Mouse (Mus musculus) stomach, embryonic 16.5 days (tissue): ENCODE results near the gene Lce3d. TPM values are rescaled to one million over a fixed set of nuclear protein-coding genes. Genes with fewer than 3 reads are reported as not detected.

Source experiments
- ATAC-seq: fragments of 200-750 bp; cut with Nextera tagmentation; 2 replicates; pipeline ENCODE4 v1.8.0; 2017; ENCODE audit warnings: moderate number of reproducible peaks, moderate TSS enrichment; ENCODE audit not compliant: insufficient read depth, low FRiP score
- H3K27ac ChIP-seq: fragments of 300-500 bp; sonication (generic); 2 replicates; pipeline ENCODE4 v1.5.1; 2014; ENCODE audit warnings: low read length
- H3K27me3 ChIP-seq: fragments of 300-500 bp; sonication (generic); 2 replicates; pipeline ENCODE4 v1.6.1; 2014; ENCODE audit warnings: low read length, control low read depth, mixed read lengths; ENCODE audit not compliant: control insufficient read depth, insufficient read depth
- H3K36me3 ChIP-seq: fragments of 300-500 bp; sonication (generic); 2 replicates; pipeline ENCODE4 v1.6.1; 2014; ENCODE audit warnings: low read length; ENCODE audit not compliant: control insufficient read depth, insufficient read depth
- H3K4me1 ChIP-seq: fragments of 300-500 bp; sonication (generic); 2 replicates; pipeline ENCODE4 v1.6.1; 2014; ENCODE audit warnings: low read length, control low read depth, mixed read lengths; ENCODE audit not compliant: control insufficient read depth, insufficient read depth
- H3K4me2 ChIP-seq: fragments of 300-500 bp; sonication (generic); 2 replicates; pipeline ENCODE4 v1.6.1; 2014; ENCODE audit warnings: low read depth, low read length, mixed read lengths
- H3K4me3 ChIP-seq: fragments of 300-500 bp; sonication (generic); replicated peaks from 2 replicates; pipeline ENCODE4 v1.5.1; 2014; ENCODE audit warnings: mild to moderate bottlenecking, low read length
- H3K9ac ChIP-seq: fragments of 300-500 bp; sonication (generic); 2 replicates; pipeline ENCODE4 v1.6.1; 2014; ENCODE audit warnings: low read length
- H3K9me3 ChIP-seq: fragments of 300-500 bp; sonication (generic); replicated peaks from 2 replicates; pipeline ENCODE4 v1.6.1; 2016; ENCODE audit warnings: low read length, control low read depth; ENCODE audit not compliant: control insufficient read depth
- WGBS: fragments of 180-500 bp; shearing (Covaris S2); extraction: QIAGEN DNeasy Blood & Tissue Kit; methylation state at CpG from one replicate; pipeline ENCODE4 v1.1.7; 2014; 5-methylcytosine and 5-hydroxymethylcytosine counted together
- polyA plus RNA-seq: library from polyadenylated mRNA; unstranded; fragments of >200 nt; fragmentation: Nextera tagmentation; extraction: Ambion mirVana; gene quantifications from 2 replicates; pipeline ENCODE4 v1.2.1, GENCODE M21; 2015

Gene Lce3d
- polyA plus RNA-seq = not detected in 2 replicates

DNA sequence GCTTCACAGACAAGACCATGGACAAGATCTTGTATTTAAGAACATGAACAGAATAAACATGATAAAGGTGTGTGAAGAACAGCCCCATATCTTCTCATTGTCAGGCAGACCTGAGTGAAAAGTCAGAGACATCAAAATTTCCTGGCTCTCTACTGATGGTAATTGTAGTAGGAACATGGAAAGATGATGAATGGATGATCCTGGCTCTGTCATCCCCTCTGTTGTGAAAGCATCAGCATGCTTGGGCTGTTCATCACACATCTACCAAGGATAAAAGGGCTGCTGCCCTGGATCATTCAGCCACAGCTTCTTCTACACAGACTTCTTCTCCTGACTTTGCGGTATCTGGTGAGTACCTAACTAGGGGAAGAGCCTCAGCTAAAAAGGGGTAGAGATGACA, at the start of gene Lce3d:
Gene Lce3d (plus strand): TSS at position 301 of the 400 bp plus-strand sequence.
- WGBS = 93% methylated on average over 1 of the region's 1 CpGs
- Histone ChIP-seq H3K4me2 (no peak within 1 kb of the TSS), H3K9ac (no peak within 1 kb of the TSS), H3K27me3 (no peaks in the 10 kb centered on the region), H3K4me3 (no peak within 1 kb of the TSS), H3K27ac (no peak within 1 kb of the TSS), H3K4me1 (no peaks in the 10 kb centered on the region), H3K36me3 (no peaks in the 10 kb centered on the region), H3K9me3 (no peaks in the 10 kb centered on the region)
- ATAC-seq = no peak

GRCm38 (mm10) chr3:92907571-92907970, 49.6 kb upstream of the Lce3d start:
- 26% methylated on average over 4 of the region's 4 CpGs for WGBS
- ATAC-seq = no peak

DNA sequence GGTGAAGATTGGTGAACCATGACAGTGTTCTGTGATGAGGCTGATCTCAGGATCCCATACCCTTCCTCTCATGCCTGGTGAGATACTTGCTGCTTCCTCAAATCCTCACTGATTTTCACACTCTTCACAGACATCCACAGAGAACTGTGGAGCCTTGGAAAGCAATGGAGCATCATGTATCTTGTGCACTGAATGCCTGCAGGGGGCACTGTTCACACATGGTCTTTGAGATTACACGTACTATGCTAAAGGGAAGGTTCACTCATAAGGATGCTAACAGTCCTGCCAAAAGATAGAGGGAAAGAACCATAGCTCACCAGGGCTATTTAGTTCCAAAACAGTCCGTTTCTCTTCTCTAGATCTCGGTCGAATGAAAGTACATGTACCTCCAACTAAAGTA, 36.8 kb upstream of the Lce3d start:
- 59% methylated on average over 4 of the region's 4 CpGs for WGBS
- H3K27me3 ChIP-seq = no peaks in the 10 kb centered on the region
- H3K9ac ChIP-seq = no peak overlapping the region
- H3K9me3 ChIP-seq = no peaks in the 10 kb centered on the region
- H3K4me3 ChIP-seq = no peak overlapping the region
- ATAC-seq = no peak
- H3K4me2 ChIP-seq = no peak overlapping the region
- H3K36me3 ChIP-seq = no peaks in the 10 kb centered on the region
- H3K27ac ChIP-seq = no peak overlapping the region
- H3K4me1 ChIP-seq = no peaks in the 10 kb centered on the region

More at GRCm38 (mm10) chr3:92907571-92907970, 49.6 kb upstream of the Lce3d start:
- no peaks in the 10 kb centered on the region for H3K4me1 ChIP-seq
- H3K27ac ChIP-seq = no peak overlapping the region
- no peaks in the 10 kb centered on the region for H3K9me3 ChIP-seq
- no peaks in the 10 kb centered on the region for H3K36me3 ChIP-seq
- H3K4me2 ChIP-seq = no peak overlapping the region
- H3K27me3 ChIP-seq = no peaks in the 10 kb centered on the region
- no peak overlapping the region for H3K9ac ChIP-seq
- no peak overlapping the region for H3K4me3 ChIP-seq

GRCm38 (mm10) chr3:92926130-92926529, 31.1 kb upstream of the Lce3d start, which contains the start of gene Lce3a:
Gene Lce3a, minus strand, starts transcription at chr3:92926230.
- no peaks in the 10 kb centered on the region for H3K27me3 ChIP-seq
- no peaks in the 10 kb centered on the region for H3K36me3 ChIP-seq
- ATAC-seq = no peak
- no peak within 1 kb of the TSS for H3K27ac ChIP-seq
- WGBS = 51% methylated on average over 2 of the region's 2 CpGs
- no peak within 1 kb of the TSS for H3K4me2 ChIP-seq
- no peak within 1 kb of the TSS for H3K4me3 ChIP-seq
- H3K4me1 ChIP-seq = no peaks in the 10 kb centered on the region
- no peak within 1 kb of the TSS for H3K9ac ChIP-seq
- no peaks in the 10 kb centered on the region for H3K9me3 ChIP-seq

- no peak within 1 kb of the TSS for H3K9ac ChIP-seq
- no peaks in the 10 kb centered on the region for H3K27me3 ChIP-seq
- H3K4me1 ChIP-seq = no peaks in the 10 kb centered on the region
- 58% methylated on average over 2 of the region's 2 CpGs for WGBS
- H3K4me3 ChIP-seq = no peak within 1 kb of the TSS
- no peaks in the 10 kb centered on the region for H3K9me3 ChIP-seq
- H3K27ac ChIP-seq = no peak within 1 kb of the TSS
- no peaks in the 10 kb centered on the region for H3K36me3 ChIP-seq
- H3K4me2 ChIP-seq = no peak within 1 kb of the TSS
- no peak for ATAC-seq
Observed at GRCm38 (mm10) chr3:92932679-92933078, 24.5 kb upstream of the Lce3d start, which contains the start of gene Lce3b. Gene Lce3b, plus strand, starts transcription at chr3:92932979.

DNA sequence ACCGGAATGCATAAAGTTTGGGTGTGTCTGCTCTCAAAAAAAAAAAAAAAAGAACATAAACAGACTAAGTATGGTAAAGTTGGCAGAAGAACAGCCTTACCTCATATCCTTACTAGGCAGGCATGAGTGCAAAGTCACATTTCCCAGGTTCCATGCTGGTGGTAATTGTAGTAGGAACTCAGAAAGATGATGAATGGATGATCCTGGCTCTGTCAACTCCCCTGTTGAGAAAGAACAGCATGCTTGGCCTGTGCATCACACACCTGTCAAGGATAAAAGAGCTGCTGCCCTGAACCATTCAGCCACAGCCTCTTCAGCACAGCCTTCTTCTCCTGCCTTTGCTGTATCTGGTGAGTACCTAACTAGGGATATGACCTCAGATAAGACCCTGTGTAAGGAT, 13.0 kb upstream of the Lce3d start, which contains the start of gene Lce3c:
Gene Lce3c (plus strand): TSS at position 301 of the 400 bp plus-strand sequence.
- Histone ChIP-seq H3K36me3 (no peaks in the 10 kb centered on the region), H3K9me3 (no peaks in the 10 kb centered on the region), H3K27me3 (no peaks in the 10 kb centered on the region), H3K4me2 (no peak within 1 kb of the TSS), H3K9ac (no peak within 1 kb of the TSS), H3K27ac (no peak within 1 kb of the TSS), H3K4me3 (no peak within 1 kb of the TSS), H3K4me1 (no peaks in the 10 kb centered on the region)
- WGBS = 62% methylated on average over 1 of the region's 1 CpGs
- no peak for ATAC-seq

GRCm38 (mm10) chr3:92966761-92967160, 9.6 kb downstream of the Lce3d start, which contains the start of gene Lce3e:
Gene Lce3e, plus strand, starts transcription at chr3:92967061.
- no peak within 1 kb of the TSS for H3K27ac ChIP-seq
- no peaks in the 10 kb centered on the region for H3K36me3 ChIP-seq
- no peak for ATAC-seq
- no peak within 1 kb of the TSS for H3K4me3 ChIP-seq
- no peaks in the 10 kb centered on the region for H3K27me3 ChIP-seq
- no peak within 1 kb of the TSS for H3K4me2 ChIP-seq
- no peaks in the 10 kb centered on the region for H3K4me1 ChIP-seq
- WGBS = 71% methylated on average over 2 of the region's 2 CpGs
- no peak within 1 kb of the TSS for H3K9ac ChIP-seq
- no peaks in the 10 kb centered on the region for H3K9me3 ChIP-seq

DNA sequence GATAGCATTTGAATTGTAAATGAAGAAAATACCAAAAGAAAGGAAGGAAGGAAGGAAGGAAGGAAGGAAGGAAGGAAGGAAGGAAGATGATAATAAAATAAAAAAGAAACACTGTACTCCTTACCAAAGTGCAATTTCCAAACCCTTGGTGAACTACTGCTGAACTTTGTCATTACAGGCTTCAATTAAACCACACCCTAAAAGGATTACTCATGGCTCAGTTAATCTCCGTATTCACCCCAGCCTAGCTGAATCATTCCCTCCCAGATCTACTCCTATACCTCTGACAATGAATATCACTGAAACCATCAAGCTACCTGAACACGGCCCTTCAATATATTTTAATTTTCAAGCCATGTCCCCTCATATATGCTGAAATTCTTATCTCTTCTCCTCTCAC, 21.3 kb downstream of the Lce3d start:
- no peak for ATAC-seq
- Histone ChIP-seq H3K4me1 (no peaks in the 10 kb centered on the region), H3K27me3 (no peaks in the 10 kb centered on the region), H3K4me2 (no peak overlapping the region), H3K36me3 (no peaks in the 10 kb centered on the region), H3K27ac (no peak overlapping the region), H3K9ac (no peak overlapping the region), H3K4me3 (no peak overlapping the region), H3K9me3 (no peaks in the 10 kb centered on the region)
- WGBS = 69% methylated on average over 2 of the region's 2 CpGs

DNA sequence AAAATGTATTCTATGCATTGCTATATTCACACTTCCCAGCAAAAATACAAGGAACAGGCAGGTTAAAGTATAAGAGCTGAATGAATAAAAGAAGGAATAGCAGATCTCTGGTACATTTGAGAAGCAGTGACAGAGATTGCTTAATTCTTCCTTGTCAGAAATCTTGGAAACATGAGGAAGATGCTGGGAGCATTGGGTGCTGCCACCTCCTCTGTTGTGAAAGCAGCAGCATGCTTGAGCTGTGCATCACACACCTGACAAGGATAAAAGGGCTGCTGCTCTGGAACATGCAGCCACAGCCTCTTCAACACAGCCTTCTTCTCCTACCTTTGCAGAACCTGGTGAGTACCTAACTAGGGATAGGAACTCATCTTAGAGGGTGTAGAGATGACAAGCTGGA, 34.7 kb downstream of the Lce3d start, which contains the start of gene Lce3f:
Gene Lce3f (plus strand): TSS at position 301 of the 400 bp plus-strand sequence.
- Histone ChIP-seq H3K27ac (no peak within 1 kb of the TSS), H3K4me2 (no peak within 1 kb of the TSS), H3K9me3 (no peaks in the 10 kb centered on the region), H3K4me1 (no peaks in the 10 kb centered on the region), H3K9ac (no peak within 1 kb of the TSS), H3K27me3 (no peaks in the 10 kb centered on the region), H3K4me3 (no peak within 1 kb of the TSS), H3K36me3 (no peaks in the 10 kb centered on the region)
- ATAC-seq = no peak
